Mouse (Mus musculus): ENCODE results near the gene Mrvi1.

- TF ChIP-seq CTCF (conservative IDR thresholded peaks at IDR 0.05; ENCODE audit: low read length) (no peak), NANOG (IDR thresholded peaks at IDR 0.05; ENCODE audit: borderline replicate concordance, low read length) (no peak)
Observed at GRCm38 (mm10) chr7:110894673-110895072, 87.6 kb downstream of the Mrvi1 start.

Measured in E14TG2a.4 (cell line).